Mouse (Mus musculus) v-Abl transformed pro-B cells (cell line): Measurements from ENCODE around the gene Gm20388.
"Not testable (repeated sequence)": the region's sequence is repeated elsewhere in the genome, so short reads cannot be mapped to it uniquely, and the experiment has no call there.

Source experiments
- in situ Hi-C, 2 experiments: fragments of 400-800 bp; cut with MboI; formaldehyde crosslinking; loops; one replicate each; pipeline ENCODE4 v1.15.1; 2025; ENCODE audit not compliant: unreplicated experiment in 2 of 2

The Gm20388 gene

GRCm38 (mm10) chr8:120697154-120697978 lies 786.7 kb downstream of the Gm20388 start:
- in situ Hi-C loops, result loop anchor here in 1 of 2 experiments (25.0 kb wide), 2 partner anchors 765 to 890 kb away; partner anchors contain the start of genes Fbxo31 and Map1lc3b

GRCm38 (mm10) chr8:120697979-120698272 lies 787.3 kb downstream of the Gm20388 start:
- in situ Hi-C loops, result loop anchor here in 1 of 2 experiments (25.0 kb wide), 2 partner anchors 764 to 889 kb away; partner anchors contain the start of genes Fbxo31 and Map1lc3b

GRCm38 (mm10) chr8:120698426-120698825 lies 787.8 kb downstream of the Gm20388 start:
- in situ Hi-C loops, result loop anchor here in 1 of 2 experiments (25.0 kb wide), 2 partner anchors 764 to 889 kb away; partner anchors contain the start of genes Fbxo31 and Map1lc3b

- in situ Hi-C loops, result loop anchor here in 1 of 2 experiments (25.0 kb wide), 2 partner anchors 763 to 888 kb away; partner anchors contain the start of genes Fbxo31 and Map1lc3b
Observed at GRCm38 (mm10) chr8:120699079-120699478, 788.4 kb downstream of the Gm20388 start.

GRCm38 (mm10) chr8:120699565-120699964 lies 788.9 kb downstream of the Gm20388 start:
- in situ Hi-C loops, result loop anchor here in 1 of 2 experiments (25.0 kb wide), 2 partner anchors 763 to 888 kb away; partner anchors contain the start of genes Fbxo31 and Map1lc3b

GRCm38 (mm10) chr8:120700053-120700452 lies 789.4 kb downstream of the Gm20388 start:
- in situ Hi-C loops, result no loop called here

- in situ Hi-C loops, result no loop called here
Observed at GRCm38 (mm10) chr8:120701758-120702465, 791.3 kb downstream of the Gm20388 start.

GRCm38 (mm10) chr8:120704203-120704602 lies 793.6 kb downstream of the Gm20388 start:
- in situ Hi-C loops, result no loop called here

GRCm38 (mm10) chr8:120705163-120705562 lies 794.5 kb downstream of the Gm20388 start:
- in situ Hi-C loops, result no loop called here

GRCm38 (mm10) chr8:120706193-120706592 lies 795.6 kb downstream of the Gm20388 start:
- in situ Hi-C loops, result no loop called here

GRCm38 (mm10) chr8:120709176-120709575 lies 798.5 kb downstream of the Gm20388 start:
- in situ Hi-C loops, result no loop called here

GRCm38 (mm10) chr8:120715200-120715599 lies 804.6 kb downstream of the Gm20388 start:
- in situ Hi-C loops, result no loop called here

GRCm38 (mm10) chr8:120715996-120716680 lies 805.5 kb downstream of the Gm20388 start:
- in situ Hi-C loops, result no loop called here

- in situ Hi-C loops, result no loop called here
Observed at GRCm38 (mm10) chr8:120719586-120720236, 809.1 kb downstream of the Gm20388 start.

- in situ Hi-C loops, result no loop called here
Observed at GRCm38 (mm10) chr8:120723025-120723424, 812.4 kb downstream of the Gm20388 start.

- in situ Hi-C loops, result not testable (repeated sequence)
Observed at GRCm38 (mm10) chr8:120724096-120724495, 813.5 kb downstream of the Gm20388 start.

- in situ Hi-C loops, result loop anchor here (5.0 kb wide), 1 partner anchor 33 kb away; no protein-coding TSS in a partner anchor
Observed at GRCm38 (mm10) chr8:120724816-120725575, 814.4 kb downstream of the Gm20388 start.

- in situ Hi-C loops, result loop anchor here (5.0 kb wide), 1 partner anchor 33 kb away; no protein-coding TSS in a partner anchor
Observed at GRCm38 (mm10) chr8:120725576-120725950, 814.9 kb downstream of the Gm20388 start.

GRCm38 (mm10) chr8:120726051-120726450 lies 815.4 kb downstream of the Gm20388 start:
- in situ Hi-C loops, result loop anchor here (5.0 kb wide), 1 partner anchor 34 kb away; no protein-coding TSS in a partner anchor
